Mouse (Mus musculus) bone marrow macrophage, adult 2 months (primary cell): Measurements from ENCODE around the gene Nsun4.

Experiments used
- CTCF ChIP-seq: IDR thresholded peaks from 2 replicates; pipeline ENCODE4 v1.5.1; 2012; ENCODE audit warnings: low read depth, mild to moderate bottlenecking, low read length, moderate library complexity
- POLR2A ChIP-seq: IDR thresholded peaks from 2 replicates; pipeline ENCODE4 v1.6.1; 2012; ENCODE audit warnings: mild to moderate bottlenecking, low read depth, low read length, borderline replicate concordance

DNA sequence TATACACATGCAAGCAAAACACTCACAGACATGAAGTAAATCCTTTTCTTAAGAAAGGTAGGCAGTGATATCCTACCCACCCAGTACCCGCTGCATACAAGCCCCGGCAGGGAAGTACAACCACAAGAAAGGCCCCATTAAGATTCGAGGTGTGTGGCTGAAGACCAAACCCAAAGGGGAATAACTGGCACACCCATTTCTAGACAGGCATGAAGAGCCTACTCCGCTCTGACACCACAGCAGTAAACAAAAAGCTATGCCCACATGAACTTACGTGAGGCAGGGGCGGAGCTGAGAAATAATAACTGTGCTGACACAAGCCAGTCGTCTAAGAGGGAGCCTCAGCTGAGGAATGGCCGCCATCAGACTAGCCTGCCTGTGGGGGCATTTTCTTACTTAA is 43.5 kb downstream of the Nsun4 start:
- TF ChIP-seq CTCF (no peak), POLR2A (no peak)
